Mouse (Mus musculus): ENCODE results near the gene Ackr4.
A peak's percentile ranks its signal among the peaks of the same experiment; 100 is the strongest.

Ackr4 gene

GRCm38 (mm10) chr9:104104986-104105385, 21.7 kb downstream of the Ackr4 start:
- DNase-seq = no peak

- no peak for DNase-seq
Measured at GRCm38 (mm10) chr9:104102901-104103300, 23.8 kb downstream of the Ackr4 start.

- no peak for DNase-seq
Measured at GRCm38 (mm10) chr9:104102301-104102700, 24.4 kb downstream of the Ackr4 start.

- DNase-seq = no peak
Measured at GRCm38 (mm10) chr9:104101458-104101857, 25.3 kb downstream of the Ackr4 start.

- no peak for DNase-seq
Measured at GRCm38 (mm10) chr9:104100822-104101221, 25.9 kb downstream of the Ackr4 start.

- DNase-seq = no peak
Measured at GRCm38 (mm10) chr9:104099060-104099459, 27.7 kb downstream of the Ackr4 start.

- DNase-seq = no peak
Measured at GRCm38 (mm10) chr9:104098256-104098655, 28.5 kb downstream of the Ackr4 start.

- no peak for DNase-seq
Measured at GRCm38 (mm10) chr9:104092945-104093344, 33.8 kb downstream of the Ackr4 start.

GRCm38 (mm10) chr9:104088555-104088954, 38.2 kb downstream of the Ackr4 start:
- DNase-seq = no peak

- no peak for DNase-seq
Measured at GRCm38 (mm10) chr9:104085730-104086429, 40.9 kb downstream of the Ackr4 start.

GRCm38 (mm10) chr9:104080038-104080437, 46.7 kb downstream of the Ackr4 start:
- no peak for DNase-seq

- DNase-seq = peak; percentile 21 to 23
Measured at GRCm38 (mm10) chr9:104079379-104079778, 47.4 kb downstream of the Ackr4 start.

GRCm38 (mm10) chr9:104078780-104079179, 48.0 kb downstream of the Ackr4 start:
- no peak for DNase-seq

- no peak for DNase-seq
Measured at GRCm38 (mm10) chr9:104075808-104076207, 50.9 kb downstream of the Ackr4 start.

GRCm38 (mm10) chr9:104070863-104071604, 55.7 kb downstream of the Ackr4 start:
- no peak for DNase-seq

GRCm38 (mm10) chr9:104070241-104070640, 56.5 kb downstream of the Ackr4 start:
- no peak for DNase-seq

- DNase-seq = no peak
Measured at GRCm38 (mm10) chr9:104064571-104064970, 62.2 kb downstream of the Ackr4 start.

GRCm38 (mm10) chr9:104063244-104063961, 63.3 kb downstream of the Ackr4 start, which contains the start of gene Acad11:
Acad11 (plus strand) TSS chr9:104063377.
- peak; percentile 82 to 94 for DNase-seq

GRCm38 (mm10) chr9:104062430-104063243, 64.1 kb downstream of the Ackr4 start, which contains the start of gene Uba5:
Uba5 (minus strand) TSS chr9:104063134.
- peak in 1 of 2 experiments; percentile 77 for DNase-seq

- DNase-seq = no peak
Measured at GRCm38 (mm10) chr9:104051028-104051427, 75.7 kb downstream of the Ackr4 start.

GRCm38 (mm10) chr9:104043676-104044075, 83.1 kb downstream of the Ackr4 start:
- DNase-seq = no peak

- DNase-seq = no peak
Measured at GRCm38 (mm10) chr9:104040362-104040761, 86.4 kb downstream of the Ackr4 start, which contains the start of gene Gm28305. Gm28305 (plus strand) TSS chr9:104040662.
